Mouse (Mus musculus): ENCODE results near the gene Slc43a1.

- TF ChIP-seq CTCF (IDR thresholded peaks at IDR 0.05; ENCODE audit: low read depth, low read length) (no peak), POLR2A (IDR thresholded peaks at IDR 0.05; ENCODE audit: extremely low read depth, insufficient read depth, low read length) (no peak)
Measured at GRCm38 (mm10) chr2:84895495-84896198, 57.0 kb downstream of the Slc43a1 start.
